Mouse (Mus musculus) hindbrain, embryonic 11.5 days (tissue): Measurements from ENCODE around the gene Muc13. TPM values are rescaled to one million over a fixed set of nuclear protein-coding genes. Genes with fewer than 3 reads are reported as not detected.

ENCODE experiments used
- ATAC-seq: fragments of 200-750 bp; cut with Nextera tagmentation; 2 replicates; pipeline ENCODE4 v1.8.0; 2017; ENCODE audit warnings: mild to moderate bottlenecking, moderate TSS enrichment, moderate library complexity; ENCODE audit not compliant: low FRiP score
- DNase-seq: peaks from one replicate; pipeline ENCODE4 v3.0.0-alpha.2; 2015; ENCODE audit warnings: low spot score
- H3K27ac ChIP-seq: fragments of 300-500 bp; sonication (generic); 2 replicates; pipeline ENCODE4 v1.5.1; 2014; ENCODE audit warnings: mild to moderate bottlenecking, low read depth, low read length
- H3K27me3 ChIP-seq: fragments of 300-500 bp; sonication (generic); 2 replicates; pipeline ENCODE4 v1.6.1; 2014; ENCODE audit warnings: mild to moderate bottlenecking, low read length, moderate library complexity, mixed read lengths; ENCODE audit not compliant: control insufficient read depth, insufficient read depth
- H3K36me3 ChIP-seq: fragments of 300-500 bp; sonication (generic); 2 replicates; pipeline ENCODE4 v1.6.1; 2014; ENCODE audit warnings: mild to moderate bottlenecking, low read length, moderate library complexity, mixed read lengths; ENCODE audit not compliant: control insufficient read depth, insufficient read depth
- H3K4me1 ChIP-seq: fragments of 300-500 bp; sonication (generic); replicated peaks from 2 replicates; pipeline ENCODE4 v1.6.1; 2014; ENCODE audit warnings: low read length, mixed read lengths; ENCODE audit not compliant: control insufficient read depth, insufficient read depth
- H3K4me2 ChIP-seq: fragments of 300-500 bp; sonication (generic); replicated peaks from 2 replicates; pipeline ENCODE4 v1.6.1; 2014; ENCODE audit warnings: mild to moderate bottlenecking, low read depth, low read length
- H3K4me3 ChIP-seq: fragments of 300-500 bp; sonication (generic); 2 replicates; pipeline ENCODE4 v1.5.1; 2014; ENCODE audit warnings: low read depth, low read length
- H3K9ac ChIP-seq: fragments of 300-500 bp; sonication (generic); 2 replicates; pipeline ENCODE4 v1.6.1; 2014; ENCODE audit warnings: low read depth, low read length
- H3K9me3 ChIP-seq: fragments of 300-500 bp; sonication (generic); 2 replicates; pipeline ENCODE4 v1.6.1; 2016; ENCODE audit warnings: low read length; ENCODE audit not compliant: control insufficient read depth
- WGBS: fragments of 180-500 bp; shearing (Covaris S2); extraction: QIAGEN DNeasy Blood & Tissue Kit; methylation state at CpG from one replicate; pipeline ENCODE4 v1.1.7; 2014; 5-methylcytosine and 5-hydroxymethylcytosine counted together
- polyA plus RNA-seq: library from polyadenylated mRNA; unstranded; fragments of >200 nt; fragmentation: Nextera tagmentation; extraction: Ambion mirVana; gene quantifications from 2 replicates; pipeline ENCODE4 v1.2.1, GENCODE M21; 2014

The Muc13 gene
- polyA plus RNA-seq, 1 experiment from 2014 or later, result 0.14 TPM

DNA sequence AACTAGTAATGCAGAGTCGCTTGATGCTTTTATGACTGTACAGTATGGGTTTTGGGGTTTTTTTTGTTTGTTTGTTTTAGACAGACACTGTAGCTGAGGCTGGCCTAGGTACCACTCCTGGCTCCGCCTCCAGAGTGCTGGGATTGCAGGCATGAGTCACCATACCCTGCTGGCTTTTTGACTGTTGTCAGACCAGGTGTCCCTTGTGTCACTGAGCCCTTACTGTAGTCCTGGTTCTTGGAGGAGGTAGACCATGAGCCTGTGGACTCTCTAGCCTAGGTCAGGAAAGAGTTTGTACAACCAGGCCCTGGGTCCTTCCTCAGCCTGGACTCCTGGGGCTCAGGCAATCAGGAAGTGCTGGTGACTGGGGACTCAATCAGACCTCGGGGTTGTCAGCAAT is 43.4 kb downstream of the Muc13 start:
- H3K4me3 ChIP-seq, result no peak overlapping the region
- no peak overlapping the region for H3K4me2 ChIP-seq
- no peak for DNase-seq
- no peak for ATAC-seq
- 81% methylated on average over 3 of the region's 3 CpGs for WGBS
- no peaks in the 10 kb centered on the region for H3K9me3 ChIP-seq
- H3K27ac ChIP-seq, result no peak overlapping the region
- H3K27me3 ChIP-seq, result peaks cover 7% of the 10 kb centered on the region; the same call in 1 of the 2 replicates
- H3K36me3 ChIP-seq, result no peaks in the 10 kb centered on the region
- no peak overlapping the region for H3K9ac ChIP-seq
- peaks cover 16% of the 10 kb centered on the region for H3K4me1 ChIP-seq

DNA sequence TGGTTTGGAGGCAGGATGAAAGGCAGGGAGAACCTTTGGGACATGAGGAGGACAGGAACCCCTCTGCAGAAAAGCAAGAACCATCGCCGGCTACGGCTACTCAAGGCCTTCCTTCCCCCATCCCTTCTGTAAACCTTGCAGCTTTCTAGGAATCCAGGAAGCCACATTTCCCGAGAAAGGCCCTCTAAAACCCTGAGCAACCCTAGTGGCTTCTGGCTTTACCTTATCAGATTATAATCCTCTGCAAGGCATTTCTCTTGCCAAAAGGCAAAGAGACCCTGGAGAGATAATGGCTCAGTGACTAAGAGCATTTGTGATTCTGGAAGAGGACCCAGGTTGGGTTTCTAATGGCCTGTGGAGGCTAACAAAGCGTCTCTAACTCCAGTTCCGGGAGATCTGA is 46.8 kb downstream of the Muc13 start:
- no peak overlapping the region for H3K9ac ChIP-seq
- H3K27ac ChIP-seq, result no peak overlapping the region
- no peak overlapping the region for H3K4me3 ChIP-seq
- no peaks in the 10 kb centered on the region for H3K27me3 ChIP-seq
- H3K4me1 ChIP-seq, result no peaks in the 10 kb centered on the region
- no peak for DNase-seq
- WGBS, result 81% methylated on average over 6 of the region's 6 CpGs
- no peaks in the 10 kb centered on the region for H3K9me3 ChIP-seq
- no peaks in the 10 kb centered on the region for H3K36me3 ChIP-seq
- H3K4me2 ChIP-seq, result no peak overlapping the region
- no peak for ATAC-seq

DNA sequence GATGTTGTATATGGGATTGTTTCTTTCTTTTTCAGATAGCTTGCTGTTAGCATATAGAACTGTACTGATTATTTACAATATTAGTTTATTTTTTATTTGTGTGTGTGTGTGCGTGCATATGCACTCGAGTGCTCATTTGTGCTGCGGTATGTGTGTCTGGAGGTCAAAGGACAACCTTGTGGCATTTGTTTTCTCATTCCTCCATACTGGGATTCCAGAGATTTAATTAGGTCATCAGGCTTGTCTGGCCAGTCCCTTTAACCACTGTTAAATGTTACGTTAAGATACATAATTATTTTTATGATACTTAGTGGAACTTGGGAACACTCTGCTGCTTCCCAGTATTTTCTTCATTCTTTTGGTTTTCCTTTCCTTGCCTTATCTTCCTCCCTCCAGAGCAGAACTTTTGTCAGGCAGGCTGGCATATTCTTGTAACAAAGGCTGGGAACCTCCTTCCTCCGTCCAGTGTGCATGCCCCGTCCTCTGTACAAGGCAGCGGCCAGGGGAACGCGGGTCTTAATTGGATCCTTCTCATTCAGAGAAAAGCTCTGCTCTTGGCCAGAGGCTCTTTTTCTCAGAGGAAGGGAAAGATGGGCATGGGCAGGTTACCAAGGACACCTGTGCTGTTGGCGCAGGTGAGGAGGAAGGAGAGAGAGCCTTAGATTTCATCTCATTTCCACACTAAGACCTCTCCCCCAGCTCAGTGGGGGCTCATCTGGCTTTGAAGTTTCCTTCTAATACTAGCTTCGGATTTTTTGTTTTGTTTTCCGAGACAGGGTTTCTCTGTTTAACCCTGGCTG is 48.4 kb downstream of the Muc13 start:
- H3K36me3 ChIP-seq, result no peaks in the 10 kb centered on the region
- no peak overlapping the region for H3K27ac ChIP-seq
- no peak overlapping the region for H3K4me2 ChIP-seq
- H3K9ac ChIP-seq, result no peak overlapping the region
- no peak overlapping the region for H3K4me3 ChIP-seq
- no peaks in the 10 kb centered on the region for H3K9me3 ChIP-seq
- no peaks in the 10 kb centered on the region for H3K4me1 ChIP-seq
- WGBS, result 70% methylated on average over 12 of the region's 12 CpGs
- H3K27me3 ChIP-seq, result no peaks in the 10 kb centered on the region
- ATAC-seq (no peak), DNase-seq (no peak)

DNA sequence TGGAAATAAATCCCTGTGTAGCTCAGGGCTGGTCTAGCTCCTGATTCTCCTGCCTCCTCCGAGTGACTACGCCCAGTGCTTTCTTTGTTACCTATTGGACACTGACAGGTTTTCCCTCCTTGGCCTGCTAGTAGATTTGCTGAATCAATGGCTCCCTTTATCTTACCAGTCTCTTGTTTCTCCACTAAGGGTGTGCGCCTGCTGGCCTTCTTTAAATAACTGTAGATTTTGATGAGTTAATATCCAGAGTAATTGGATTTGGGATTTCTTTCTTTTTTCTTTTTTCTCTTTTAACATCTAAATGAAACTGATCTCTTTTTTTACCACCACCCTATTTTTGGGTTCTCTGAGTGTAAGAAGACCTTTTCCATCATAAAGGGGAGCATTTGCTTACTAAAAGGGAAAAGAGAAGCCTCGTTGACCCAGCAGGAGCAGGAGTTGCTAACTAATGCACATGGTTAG is 50.3 kb downstream of the Muc13 start:
- ATAC-seq, result no peak
- H3K4me2 ChIP-seq, result no peak overlapping the region
- no peaks in the 10 kb centered on the region for H3K9me3 ChIP-seq
- no peaks in the 10 kb centered on the region for H3K36me3 ChIP-seq
- 49% methylated on average over 4 of the region's 4 CpGs for WGBS
- no peak overlapping the region for H3K27ac ChIP-seq
- DNase-seq, result no peak
- H3K4me1 ChIP-seq, result no peaks in the 10 kb centered on the region
- H3K4me3 ChIP-seq, result no peak overlapping the region
- H3K9ac ChIP-seq, result no peak overlapping the region
- H3K27me3 ChIP-seq, result no peaks in the 10 kb centered on the region

DNA sequence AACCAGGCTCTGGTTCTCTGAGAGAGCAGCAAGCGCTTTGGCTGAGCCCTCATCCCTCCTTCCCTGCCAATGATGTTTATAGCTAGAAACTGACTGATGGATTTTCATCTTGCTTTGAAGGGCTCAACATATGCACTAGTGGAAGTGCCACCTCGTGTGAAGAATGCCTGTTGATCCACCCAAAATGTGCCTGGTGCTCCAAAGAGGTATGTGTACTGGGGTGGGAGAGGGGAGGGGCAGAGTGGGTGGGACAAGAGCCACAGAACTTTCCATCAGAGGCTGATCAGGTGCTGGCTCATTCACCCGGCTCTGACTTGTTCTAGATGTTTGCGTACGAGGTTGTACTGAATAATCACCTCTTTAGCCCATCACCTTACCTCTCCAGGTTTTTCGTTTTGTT is 51.0 kb downstream of the Muc13 start:
- H3K27ac ChIP-seq, result no peak overlapping the region
- H3K4me1 ChIP-seq, result no peaks in the 10 kb centered on the region
- WGBS, result 84% methylated on average over 6 of the region's 6 CpGs
- ATAC-seq, result no peak
- H3K9ac ChIP-seq, result no peak overlapping the region
- no peaks in the 10 kb centered on the region for H3K27me3 ChIP-seq
- H3K4me3 ChIP-seq, result no peak overlapping the region
- DNase-seq, result no peak
- no peaks in the 10 kb centered on the region for H3K9me3 ChIP-seq
- H3K4me2 ChIP-seq, result no peak overlapping the region
- no peaks in the 10 kb centered on the region for H3K36me3 ChIP-seq

DNA sequence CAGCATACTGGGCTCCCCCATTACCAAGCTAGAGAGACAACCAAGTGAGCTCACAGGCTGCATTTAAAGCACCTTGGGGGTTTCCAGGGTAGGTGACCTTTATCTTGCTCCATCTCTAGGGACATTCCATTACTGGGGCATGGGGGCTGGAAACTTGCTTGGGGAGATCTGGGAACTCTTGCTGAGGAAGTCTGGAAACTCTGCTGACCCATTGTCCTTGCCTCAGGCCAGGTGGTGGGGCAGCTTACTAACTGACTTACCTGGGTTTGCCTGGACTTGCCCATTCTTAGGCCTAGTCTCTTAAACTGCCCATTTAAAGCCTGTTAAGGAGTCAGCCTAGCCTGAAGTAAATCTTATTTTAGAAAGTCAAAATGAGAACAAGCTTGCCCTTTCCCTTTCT is 59.4 kb downstream of the Muc13 start:
- no peaks in the 10 kb centered on the region for H3K27me3 ChIP-seq
- ATAC-seq (no peak), DNase-seq (no peak)
- no peak overlapping the region for H3K9ac ChIP-seq
- no peak overlapping the region for H3K4me2 ChIP-seq
- no peaks in the 10 kb centered on the region for H3K9me3 ChIP-seq
- no peaks in the 10 kb centered on the region for H3K36me3 ChIP-seq
- H3K4me1 ChIP-seq, result no peaks in the 10 kb centered on the region
- no peak overlapping the region for H3K27ac ChIP-seq
- no peak overlapping the region for H3K4me3 ChIP-seq

DNA sequence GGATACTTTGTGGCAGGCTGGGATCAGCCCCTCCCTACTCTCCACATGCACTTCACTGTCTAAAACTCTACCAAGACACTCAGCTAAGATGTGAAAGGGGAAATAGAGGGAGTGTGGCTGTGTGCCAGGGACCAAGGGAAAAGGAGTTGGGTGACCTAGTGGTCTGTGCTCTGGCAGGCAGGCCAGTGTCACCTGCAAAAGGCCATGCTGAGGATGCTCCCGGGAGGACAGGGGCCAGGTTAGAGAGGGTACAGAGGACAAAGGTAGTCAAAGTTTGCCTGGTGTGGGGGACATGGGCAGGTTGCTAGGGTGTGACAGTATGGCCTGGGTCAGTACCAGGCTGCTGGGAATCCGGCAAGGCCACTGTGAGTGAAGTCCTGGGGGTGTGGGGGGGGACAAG is 64.9 kb downstream of the Muc13 start:
- Histone ChIP-seq H3K4me3 (no peak overlapping the region), H3K4me1 (no peaks in the 10 kb centered on the region), H3K9ac (no peak overlapping the region), H3K4me2 (no peak overlapping the region), H3K36me3 (no peaks in the 10 kb centered on the region), H3K27ac (no peak overlapping the region), H3K9me3 (no peaks in the 10 kb centered on the region), H3K27me3 (no peaks in the 10 kb centered on the region)
- no peak for DNase-seq
- 76% methylated on average over 2 of the region's 2 CpGs for WGBS
- ATAC-seq, result no peak

DNA sequence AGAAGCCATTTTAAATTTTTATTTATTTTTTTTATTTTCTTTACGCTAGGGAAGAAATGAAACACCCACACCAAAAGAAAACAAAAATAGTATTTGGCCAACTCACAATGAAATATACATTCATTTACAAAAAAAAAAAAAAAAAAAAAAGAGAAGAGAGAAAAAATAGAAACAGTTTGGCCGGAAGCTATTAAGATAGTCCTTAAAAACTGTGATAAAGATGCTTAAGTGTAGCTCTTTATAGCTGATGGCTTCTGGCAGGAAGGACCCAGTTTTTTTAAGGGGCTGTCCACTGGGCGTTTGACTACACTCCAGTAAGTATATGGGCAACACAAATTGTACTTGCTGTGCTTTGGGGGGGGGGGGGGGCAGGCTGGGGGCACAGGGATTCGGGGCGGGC is 65.5 kb downstream of the Muc13 start:
- H3K9ac ChIP-seq, result no peak overlapping the region
- no peaks in the 10 kb centered on the region for H3K27me3 ChIP-seq
- H3K9me3 ChIP-seq, result no peaks in the 10 kb centered on the region
- WGBS, result 70% methylated on average over 5 of the region's 5 CpGs
- no peak overlapping the region for H3K4me2 ChIP-seq
- no peaks in the 10 kb centered on the region for H3K36me3 ChIP-seq
- no peak overlapping the region for H3K27ac ChIP-seq
- no peaks in the 10 kb centered on the region for H3K4me1 ChIP-seq
- H3K4me3 ChIP-seq, result no peak overlapping the region
- ATAC-seq (no peak), DNase-seq (no peak)

DNA sequence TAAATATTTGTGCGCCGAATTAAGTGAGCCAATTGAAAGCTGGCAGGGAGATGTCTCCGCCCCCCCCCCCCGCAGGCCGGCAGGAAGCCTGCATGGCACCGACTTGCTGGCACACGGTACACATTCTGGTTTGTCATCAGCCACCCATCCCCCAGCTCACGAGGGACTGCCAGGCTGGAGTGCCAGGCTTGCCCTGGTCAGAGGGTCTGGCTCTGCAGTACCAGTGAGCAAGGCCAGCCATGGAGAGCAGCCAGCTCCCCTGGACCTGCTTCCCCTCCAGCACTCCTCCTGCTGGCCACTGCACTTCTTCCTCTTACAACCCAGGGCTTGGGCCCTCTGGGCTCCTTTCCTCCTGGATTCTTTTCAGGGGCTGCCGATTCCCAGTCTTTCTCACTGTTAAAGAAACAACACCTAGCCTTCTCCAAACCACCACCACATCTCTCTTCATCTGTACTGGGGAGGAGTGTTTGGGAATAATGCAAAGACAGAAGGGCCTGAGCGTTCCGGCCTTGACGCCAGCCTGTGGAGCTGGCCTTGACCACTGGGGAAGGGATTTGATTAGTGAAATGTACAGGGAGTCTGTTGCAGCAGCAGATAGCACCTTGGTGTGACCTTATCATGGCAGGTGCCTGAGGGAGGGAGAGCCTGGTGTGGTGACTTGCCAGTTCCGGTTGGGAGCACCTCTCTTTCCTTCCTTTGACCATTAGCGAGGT is 66.3 kb downstream of the Muc13 start:
- Histone ChIP-seq H3K4me1 (no peaks in the 10 kb centered on the region), H3K9ac (no peak overlapping the region), H3K27me3 (no peaks in the 10 kb centered on the region), H3K36me3 (no peaks in the 10 kb centered on the region), H3K9me3 (no peaks in the 10 kb centered on the region), H3K4me2 (no peak overlapping the region), H3K27ac (no peak overlapping the region), H3K4me3 (no peak overlapping the region)
- ATAC-seq (no peak), DNase-seq (peak; percentile 26)
- WGBS, result 48% methylated on average over 14 of the region's 14 CpGs
